Mouse (Mus musculus): ENCODE measurements around the gene Ldah.

Gene Ldah

GRCm38 (mm10) chr12:8281225-8282017, 73.5 kb downstream of the Ldah start:
- DNase-seq (ENCODE audit: low spot score) = no peak

- DNase-seq (ENCODE audit: low spot score) = no peak
Measured at GRCm38 (mm10) chr12:8287970-8288369, 80.1 kb downstream of the Ldah start.

- DNase-seq (ENCODE audit: low spot score) = no peak
Measured at GRCm38 (mm10) chr12:8289099-8289498, 81.2 kb downstream of the Ldah start.

- DNase-seq (ENCODE audit: low spot score) = no peak
Measured at GRCm38 (mm10) chr12:8289499-8289898, 81.6 kb downstream of the Ldah start.

GRCm38 (mm10) chr12:8291157-8291853, 83.4 kb downstream of the Ldah start:
- DNase-seq (ENCODE audit: low spot score) = no peak

GRCm38 (mm10) chr12:8295307-8295913, 87.5 kb downstream of the Ldah start:
- DNase-seq (ENCODE audit: low spot score) = no peak

- no peak for DNase-seq (ENCODE audit: low spot score)
Measured at GRCm38 (mm10) chr12:8296154-8296553, 88.2 kb downstream of the Ldah start.

- DNase-seq (ENCODE audit: low spot score) = no peak
Measured at GRCm38 (mm10) chr12:8297586-8298214, 89.8 kb downstream of the Ldah start.

- DNase-seq (ENCODE audit: low spot score) = no peak
Measured at GRCm38 (mm10) chr12:8298361-8299142, 90.6 kb downstream of the Ldah start.

GRCm38 (mm10) chr12:8299143-8300110, 91.5 kb downstream of the Ldah start:
- DNase-seq (ENCODE audit: low spot score) = no peak

- no peak for DNase-seq (ENCODE audit: low spot score)
Measured at GRCm38 (mm10) chr12:8300111-8300480, 92.2 kb downstream of the Ldah start.

GRCm38 (mm10) chr12:8300521-8300920, 92.6 kb downstream of the Ldah start:
- no peak for DNase-seq (ENCODE audit: low spot score)

GRCm38 (mm10) chr12:8301011-8301814, 93.3 kb downstream of the Ldah start:
- DNase-seq (ENCODE audit: low spot score) = no peak

- DNase-seq (ENCODE audit: low spot score) = no peak
Measured at GRCm38 (mm10) chr12:8301841-8302431, 94.0 kb downstream of the Ldah start, which contains the start of gene Gdf7. Gene Gdf7, minus strand, starts transcription at chr12:8301954.

GRCm38 (mm10) chr12:8305258-8305657, 97.4 kb downstream of the Ldah start:
- DNase-seq (ENCODE audit: low spot score) = no peak

GRCm38 (mm10) chr12:8306432-8306831, 98.5 kb downstream of the Ldah start:
- DNase-seq (ENCODE audit: low spot score) = peak; percentile 56

GRCm38 (mm10) chr12:8306910-8307309, 99.0 kb downstream of the Ldah start:
- no peak for DNase-seq (ENCODE audit: low spot score)

- no peak for DNase-seq (ENCODE audit: low spot score)
Measured at GRCm38 (mm10) chr12:8310992-8311391, 103.1 kb downstream of the Ldah start.

- DNase-seq (ENCODE audit: low spot score) = no peak
Measured at GRCm38 (mm10) chr12:8312266-8312665, 104.4 kb downstream of the Ldah start.

Measured in ovary, postnatal 36 days (tissue).